Mouse (Mus musculus): ENCODE measurements around the gene Simc1.
A peak's percentile ranks its signal among the peaks of the same experiment; 100 is the strongest.

Gene Simc1

DNA sequence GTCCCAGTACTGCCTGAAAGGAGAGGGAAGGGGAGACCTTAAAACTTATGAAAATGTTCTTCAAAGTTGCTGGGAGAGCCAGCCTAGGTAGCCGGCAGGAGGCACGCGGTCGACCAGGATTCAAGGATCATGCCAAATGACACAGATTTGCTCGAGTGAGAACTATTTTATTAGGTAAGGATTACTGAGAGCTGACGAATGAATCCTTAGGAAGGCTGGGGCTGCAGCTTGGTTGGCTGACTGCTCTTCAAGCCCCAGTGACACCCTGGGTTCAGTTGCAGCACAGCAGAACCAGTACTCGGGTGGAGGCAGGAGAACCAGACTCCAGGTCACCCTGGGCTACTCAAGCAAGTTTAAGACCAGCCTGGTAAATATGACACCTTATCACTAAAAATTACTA is 44.5 kb downstream of the Simc1 start:
- DNase-seq (ENCODE audit: low spot score), result no peak

DNA sequence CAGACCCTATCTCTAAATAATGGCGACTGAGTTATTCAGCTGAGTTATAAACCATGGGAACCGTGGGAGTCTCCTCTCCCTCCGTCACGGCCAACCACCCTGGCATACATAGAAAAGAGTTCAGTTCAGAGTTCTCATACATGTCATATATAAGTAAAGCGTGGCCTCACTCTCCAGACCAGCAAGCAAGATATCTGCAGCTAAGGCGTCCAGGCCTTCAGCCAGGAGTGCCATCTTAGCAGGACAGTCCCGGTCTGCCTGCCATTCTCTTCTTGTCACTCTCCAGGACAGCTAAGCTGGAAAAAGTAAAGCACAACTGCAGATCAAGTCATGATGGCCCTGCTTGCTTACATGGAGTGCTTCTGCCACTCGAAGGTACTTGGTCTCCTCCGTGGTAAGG is 52.6 kb downstream of the Simc1 start:
- no peak for DNase-seq (ENCODE audit: low spot score)

DNA sequence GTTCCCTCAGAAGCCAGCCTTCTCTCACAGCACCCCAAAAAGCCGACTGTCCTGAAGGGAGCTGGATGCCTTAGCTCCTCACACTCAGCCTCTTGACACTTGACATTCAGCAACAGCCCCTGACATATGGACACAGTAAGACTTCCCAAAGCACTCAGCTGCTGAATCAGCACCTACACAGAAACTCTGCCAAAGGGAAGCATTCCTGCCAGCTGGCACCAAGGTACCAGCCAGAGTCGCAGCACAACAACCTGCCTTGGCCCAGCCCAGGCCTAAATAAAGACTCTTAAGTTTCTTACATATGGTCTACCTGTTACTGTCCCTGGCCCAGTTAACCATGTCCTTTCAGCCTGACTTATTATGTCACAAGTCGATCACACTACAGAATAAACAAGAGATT is 53.2 kb downstream of the Simc1 start:
- no peak for DNase-seq (ENCODE audit: low spot score)

DNA sequence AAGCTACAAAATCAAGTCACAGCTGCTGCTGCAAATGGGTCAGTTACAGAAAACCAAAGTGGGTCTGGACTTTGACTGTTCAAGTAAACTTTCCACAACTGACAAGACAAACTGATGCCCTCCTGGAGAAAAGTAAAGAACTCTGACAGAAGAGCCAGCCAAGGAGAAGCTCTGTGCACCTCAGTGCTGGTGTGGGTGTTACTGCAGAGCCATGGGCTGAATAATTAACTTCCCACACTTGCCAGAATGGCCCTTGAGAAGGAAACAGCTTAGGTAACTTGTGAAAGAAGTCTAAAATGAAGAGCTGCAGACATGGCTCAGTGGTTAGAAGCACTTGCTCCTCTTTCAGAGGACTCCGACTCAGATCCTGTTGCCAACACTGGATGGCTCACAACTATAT is 54.1 kb downstream of the Simc1 start:
- DNase-seq (ENCODE audit: low spot score), result no peak

DNA sequence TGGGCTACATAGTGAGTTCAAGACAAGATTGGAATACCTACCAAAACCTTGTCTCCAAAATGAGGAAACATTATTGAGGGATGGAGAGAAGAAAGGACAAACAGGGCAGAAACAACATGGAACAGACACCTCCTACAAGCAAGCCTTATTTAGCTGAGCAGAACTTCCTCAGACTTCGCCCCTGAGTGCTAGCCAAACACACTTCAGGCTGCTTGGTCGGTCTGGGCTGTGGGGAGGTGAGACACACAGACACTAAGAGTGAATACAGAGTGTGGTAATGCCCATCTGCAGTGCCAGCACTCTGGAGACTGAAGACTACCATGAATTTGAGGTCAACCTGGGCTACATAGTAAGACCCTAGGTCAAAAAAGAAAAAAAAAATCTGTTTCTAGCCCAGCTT is 56.1 kb downstream of the Simc1 start:
- DNase-seq (ENCODE audit: low spot score), result no peak

DNA sequence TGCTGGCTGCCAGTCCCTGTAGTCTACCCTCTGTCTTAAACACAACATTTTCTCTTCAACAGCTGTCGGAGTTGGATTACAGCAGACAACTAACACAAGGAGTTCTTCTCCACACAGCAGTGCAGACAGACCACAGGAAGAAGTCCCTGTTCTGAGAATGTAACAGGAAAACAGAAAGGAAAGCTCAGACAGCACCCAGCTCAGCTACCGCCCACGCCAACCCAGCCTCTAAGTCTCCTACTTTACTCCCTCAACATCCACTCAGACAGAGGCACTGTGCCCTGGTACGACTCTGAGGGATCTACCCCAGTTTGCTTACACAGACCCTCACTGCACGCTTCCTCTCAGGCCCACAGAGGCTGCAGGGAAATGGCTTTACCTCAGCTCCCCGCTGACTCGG is 57.0 kb downstream of the Simc1 start:
- no peak for DNase-seq (ENCODE audit: low spot score)

DNA sequence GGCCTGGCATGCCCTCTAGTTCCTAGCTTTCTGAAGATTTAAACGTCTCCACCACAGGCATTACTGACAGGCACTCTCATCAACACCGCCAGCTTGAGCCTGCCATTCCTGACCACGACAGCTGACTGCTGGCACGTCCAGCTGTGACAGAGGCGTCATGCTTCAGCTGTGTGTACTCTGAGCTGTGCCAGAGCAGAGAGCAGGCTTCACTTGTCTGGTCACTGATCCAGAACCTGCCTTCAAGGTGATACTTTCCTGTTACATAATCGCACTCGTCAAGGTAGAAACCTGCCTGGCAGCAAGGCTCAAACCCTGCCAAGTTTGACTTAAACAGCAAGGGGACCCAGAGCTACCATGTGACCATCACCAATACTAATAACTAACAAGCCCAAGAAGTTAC is 59.0 kb downstream of the Simc1 start:
- DNase-seq (ENCODE audit: low spot score), result no peak

DNA sequence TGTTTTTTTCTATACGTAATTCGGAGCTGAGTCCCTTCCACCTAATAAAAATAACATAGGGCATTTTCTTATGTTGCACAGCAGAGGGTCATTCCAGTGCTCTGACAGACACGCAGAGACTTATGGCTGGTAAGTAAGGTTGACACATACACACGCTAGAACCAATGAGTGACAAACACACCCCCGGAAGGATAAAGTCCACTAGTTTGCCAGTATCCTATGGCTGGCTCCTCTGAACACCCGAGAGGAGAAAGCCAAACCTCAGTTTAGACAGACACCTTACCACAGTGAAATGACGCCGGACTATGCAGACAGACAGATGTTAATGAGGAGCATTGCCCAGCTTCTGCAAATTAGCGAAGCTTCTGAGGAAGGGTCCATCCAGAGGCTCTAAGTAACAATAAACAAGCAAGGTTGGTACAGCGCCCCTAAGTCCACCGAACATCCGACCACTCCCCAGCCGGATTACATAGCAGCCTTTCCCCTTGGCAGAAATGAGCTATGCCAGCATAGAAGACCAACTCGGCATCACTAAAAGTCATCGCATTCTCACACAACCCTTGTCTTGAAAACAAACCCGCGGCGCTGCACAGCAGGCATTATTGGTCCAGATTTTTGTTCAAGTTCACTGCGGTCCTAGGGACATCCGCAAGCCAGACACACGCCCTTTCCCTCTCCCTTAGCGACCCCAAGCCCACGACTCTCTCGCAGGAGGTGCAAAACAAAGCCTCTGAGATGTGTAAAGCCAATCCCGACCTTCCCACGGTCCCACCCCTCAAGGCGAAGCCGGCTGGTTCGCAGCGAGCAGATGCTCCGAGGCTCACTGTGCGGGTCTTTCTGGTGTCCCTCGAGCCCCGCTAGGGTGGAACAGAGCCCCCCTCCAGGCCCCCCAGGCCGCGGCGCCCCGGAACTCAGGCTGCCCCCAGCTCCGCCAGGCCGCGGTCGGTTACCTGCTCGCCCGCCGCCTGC is 60.9 kb downstream of the Simc1 start:
- DNase-seq (ENCODE audit: low spot score), result peak; percentile 15

DNA sequence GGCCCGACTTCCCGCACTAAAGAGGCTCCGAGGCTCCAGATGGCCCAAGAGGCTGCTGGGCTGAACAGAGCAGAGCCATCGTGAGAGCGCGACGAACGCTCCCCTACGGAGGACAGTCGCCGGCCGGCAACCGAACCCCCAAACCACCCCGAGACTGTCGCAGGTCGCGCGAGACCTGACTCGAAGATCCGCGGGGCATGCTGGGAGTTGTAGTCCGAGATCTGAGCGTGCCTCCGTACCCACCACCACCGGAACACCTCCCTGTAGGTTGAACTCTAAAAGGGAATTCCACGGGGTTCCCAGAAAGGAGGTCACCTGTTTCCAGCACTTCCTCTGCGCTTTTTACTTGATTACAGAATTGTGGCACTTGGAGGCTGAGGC is 61.6 kb downstream of the Simc1 start, which contains the start of gene 4833439L19Rik:
4833439L19Rik (minus strand) TSS at position 235 of the 381 bp plus-strand sequence.
- peak; percentile 96 for DNase-seq (ENCODE audit: low spot score)

DNA sequence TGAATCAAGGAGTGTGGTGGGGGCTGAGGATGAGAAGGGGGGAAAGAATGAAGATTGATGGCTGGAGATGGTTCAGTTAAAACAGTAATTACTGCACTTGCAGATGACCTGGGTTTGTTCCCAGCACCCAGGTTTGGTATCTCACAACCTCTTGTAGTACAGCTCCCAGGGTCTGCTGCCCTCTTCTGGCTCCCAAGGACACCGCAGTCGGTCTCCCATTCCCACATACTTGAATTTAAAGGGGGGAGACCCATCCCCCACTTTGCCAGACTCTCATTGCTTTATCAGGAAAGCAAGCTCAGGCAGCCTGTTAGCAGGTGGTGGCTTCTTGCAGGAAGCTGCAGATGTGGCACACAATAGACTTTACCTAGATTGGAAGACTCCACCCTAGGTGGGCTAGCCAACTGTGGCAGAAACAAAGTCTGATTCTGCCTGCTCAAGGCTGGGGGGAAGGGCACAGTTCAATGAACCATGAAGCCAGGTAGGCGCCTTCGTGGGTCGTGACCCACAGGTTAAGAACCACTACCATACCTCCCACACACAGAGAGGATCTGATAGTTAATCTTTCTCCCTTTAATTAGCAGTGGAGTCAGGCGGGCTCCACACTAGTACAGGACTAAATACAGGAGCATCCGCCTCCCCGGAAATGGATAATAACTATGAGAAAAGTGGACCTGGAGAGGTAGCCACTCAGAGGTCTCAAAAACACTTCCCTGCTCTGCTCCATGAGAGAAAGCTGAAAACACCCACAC is 62.2 kb downstream of the Simc1 start:
- peak; percentile 61 for DNase-seq (ENCODE audit: low spot score)

DNA sequence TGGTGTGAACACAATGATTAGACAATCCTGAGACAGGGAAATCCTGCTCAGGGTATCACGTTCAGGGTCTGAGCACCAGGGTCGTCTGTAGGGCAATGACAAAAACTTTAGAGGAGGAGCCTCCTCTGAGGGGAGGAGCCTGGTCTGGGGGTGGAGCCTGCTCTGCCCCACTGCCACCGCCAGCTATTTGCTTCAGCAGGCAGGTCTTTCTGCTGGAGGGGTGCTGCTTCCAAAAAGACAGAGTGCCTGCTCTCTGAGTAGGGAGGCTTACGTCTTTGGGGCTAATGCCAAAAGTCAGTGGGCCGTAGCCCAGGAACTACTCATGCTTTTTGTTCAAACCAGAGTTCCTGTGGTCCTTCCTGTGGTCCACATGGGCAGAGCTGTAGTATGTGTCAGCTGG is 64.8 kb downstream of the Simc1 start:
- no peak for DNase-seq (ENCODE audit: low spot score)

DNA sequence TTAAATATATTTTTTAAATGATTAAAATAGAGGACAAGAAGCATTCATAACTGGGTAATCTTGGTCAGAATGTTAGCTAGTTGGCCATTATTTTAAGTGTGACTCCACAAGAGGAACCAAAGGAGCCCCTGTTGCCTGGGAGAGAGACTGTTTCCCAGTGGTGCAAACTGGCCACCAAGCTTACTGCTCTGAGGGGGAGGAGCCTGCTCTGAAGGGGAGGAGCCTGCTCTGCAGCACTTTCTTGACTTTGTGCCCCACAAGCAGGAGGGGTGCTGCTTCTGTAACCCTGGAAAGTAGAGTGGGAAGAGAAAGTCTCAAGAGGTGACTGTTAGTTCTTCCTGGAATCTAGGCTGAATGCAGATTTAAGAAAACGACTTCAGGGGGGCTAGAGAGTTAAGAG is 65.7 kb downstream of the Simc1 start:
- DNase-seq (ENCODE audit: low spot score), result no peak

DNA sequence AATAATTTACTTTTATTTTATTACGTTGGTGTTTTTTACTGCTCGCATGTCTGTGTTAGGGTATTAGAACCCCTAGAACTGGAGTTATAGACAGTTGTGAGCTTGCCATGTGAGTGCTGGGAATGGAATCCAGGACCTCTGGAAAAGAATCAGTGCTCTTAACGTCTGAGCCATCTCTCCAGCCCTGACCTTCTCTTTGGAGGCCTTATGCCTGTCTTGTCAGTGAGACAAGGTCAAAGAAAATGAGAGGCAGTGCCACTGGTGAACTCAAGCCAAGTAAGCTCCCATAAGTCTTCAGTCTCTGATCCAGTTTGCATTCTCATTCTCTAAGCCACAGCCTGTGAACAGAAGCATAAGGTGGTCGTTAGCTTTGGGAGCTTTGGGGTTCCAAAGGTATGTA is 67.2 kb downstream of the Simc1 start:
- DNase-seq (ENCODE audit: low spot score), result no peak

DNA sequence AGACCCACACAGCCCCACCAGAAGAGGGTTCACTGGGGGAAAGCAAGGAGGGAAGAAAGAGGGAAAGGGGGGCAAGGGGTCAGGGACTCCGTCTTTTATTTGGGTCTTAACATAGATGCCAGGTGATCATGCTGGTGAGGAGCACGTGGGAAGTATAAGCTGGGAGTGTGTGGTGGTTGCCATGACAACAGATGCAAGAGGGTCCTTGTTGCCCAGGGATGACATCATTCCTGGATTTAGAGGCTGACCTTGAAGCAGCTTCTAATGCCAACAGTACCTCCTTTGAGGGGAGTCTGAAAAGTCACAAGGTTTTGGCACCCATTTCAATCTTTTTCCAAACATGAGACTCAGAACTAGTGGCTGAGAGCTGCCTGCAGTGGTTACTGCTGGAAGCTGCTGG is 68.1 kb downstream of the Simc1 start:
- no peak for DNase-seq (ENCODE audit: low spot score)

DNA sequence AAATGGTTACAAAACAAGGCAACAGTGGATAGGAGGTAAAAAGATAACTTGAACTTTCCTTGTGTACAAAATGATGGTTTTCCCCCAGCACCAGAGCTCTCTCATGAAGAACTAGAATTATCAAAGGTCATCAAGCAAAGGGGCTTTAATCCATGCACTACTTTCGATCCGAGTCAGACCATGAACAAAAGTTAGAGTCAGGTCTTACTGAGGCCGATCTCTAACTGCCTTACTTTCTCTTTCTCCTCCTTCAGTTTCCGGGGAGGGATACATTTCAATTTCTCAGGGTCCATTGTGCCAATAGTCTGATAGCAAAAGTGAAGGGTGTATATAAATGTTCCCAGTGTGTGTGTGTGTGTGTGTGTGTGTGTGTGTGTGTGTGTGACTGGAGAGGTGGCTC is 69.0 kb downstream of the Simc1 start:
- DNase-seq (ENCODE audit: low spot score), result no peak

DNA sequence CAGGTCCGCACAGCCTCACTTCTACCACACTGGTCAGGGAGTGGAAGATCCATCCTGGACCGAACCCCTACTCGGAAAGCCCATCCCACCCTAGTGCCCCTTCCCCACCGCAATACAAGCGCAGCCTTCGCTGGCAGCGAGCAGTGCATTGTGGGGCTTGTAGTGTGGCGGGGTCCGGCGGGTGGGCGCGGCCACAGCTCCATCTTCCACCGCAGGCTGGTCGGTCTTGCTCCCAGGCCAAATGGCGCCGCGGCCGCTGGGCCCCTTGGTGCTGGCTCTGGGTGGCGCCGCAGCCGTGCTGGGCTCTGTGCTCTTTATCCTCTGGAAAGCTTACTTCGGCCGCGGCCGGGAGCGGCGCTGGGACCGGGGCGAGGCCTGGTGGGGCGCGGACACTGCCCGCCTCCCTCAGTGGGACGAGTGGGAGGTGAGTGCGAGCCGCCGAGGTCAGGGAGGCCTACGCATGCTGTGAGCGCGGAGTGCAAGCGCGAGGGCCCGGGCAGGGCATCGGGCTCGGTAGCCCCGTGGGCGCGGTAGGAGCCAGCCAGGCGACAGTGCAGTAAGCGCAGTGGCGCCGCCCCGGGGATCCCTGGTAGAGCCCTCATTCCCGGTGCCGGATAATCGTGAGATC is 71.4 kb downstream of the Simc1 start, which contains the start of gene Arl10:
Arl10 (plus strand) TSS at position 162 of the 628 bp plus-strand sequence.
- peak; percentile 75 for DNase-seq (ENCODE audit: low spot score)

DNA sequence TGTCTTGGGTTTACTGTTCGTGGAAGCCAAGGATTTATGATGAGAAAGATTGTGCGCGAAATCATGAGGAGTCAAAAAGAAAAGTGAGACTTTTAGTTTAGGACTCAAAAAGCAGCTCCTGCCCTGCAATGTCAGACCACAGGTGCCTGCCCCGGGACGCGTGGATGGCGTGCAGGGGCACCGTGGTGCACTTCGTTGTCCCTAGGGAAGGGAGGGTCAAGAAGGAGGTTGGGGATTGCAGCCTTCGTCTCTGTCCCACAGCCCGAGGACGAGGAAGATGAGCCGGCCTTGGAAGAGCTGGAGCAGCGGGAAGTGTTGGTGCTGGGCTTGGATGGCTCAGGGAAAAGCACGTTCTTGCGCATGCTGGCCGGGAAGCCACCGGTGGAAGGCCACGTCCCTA is 71.9 kb downstream of the Simc1 start:
- no peak for DNase-seq (ENCODE audit: low spot score)

DNA sequence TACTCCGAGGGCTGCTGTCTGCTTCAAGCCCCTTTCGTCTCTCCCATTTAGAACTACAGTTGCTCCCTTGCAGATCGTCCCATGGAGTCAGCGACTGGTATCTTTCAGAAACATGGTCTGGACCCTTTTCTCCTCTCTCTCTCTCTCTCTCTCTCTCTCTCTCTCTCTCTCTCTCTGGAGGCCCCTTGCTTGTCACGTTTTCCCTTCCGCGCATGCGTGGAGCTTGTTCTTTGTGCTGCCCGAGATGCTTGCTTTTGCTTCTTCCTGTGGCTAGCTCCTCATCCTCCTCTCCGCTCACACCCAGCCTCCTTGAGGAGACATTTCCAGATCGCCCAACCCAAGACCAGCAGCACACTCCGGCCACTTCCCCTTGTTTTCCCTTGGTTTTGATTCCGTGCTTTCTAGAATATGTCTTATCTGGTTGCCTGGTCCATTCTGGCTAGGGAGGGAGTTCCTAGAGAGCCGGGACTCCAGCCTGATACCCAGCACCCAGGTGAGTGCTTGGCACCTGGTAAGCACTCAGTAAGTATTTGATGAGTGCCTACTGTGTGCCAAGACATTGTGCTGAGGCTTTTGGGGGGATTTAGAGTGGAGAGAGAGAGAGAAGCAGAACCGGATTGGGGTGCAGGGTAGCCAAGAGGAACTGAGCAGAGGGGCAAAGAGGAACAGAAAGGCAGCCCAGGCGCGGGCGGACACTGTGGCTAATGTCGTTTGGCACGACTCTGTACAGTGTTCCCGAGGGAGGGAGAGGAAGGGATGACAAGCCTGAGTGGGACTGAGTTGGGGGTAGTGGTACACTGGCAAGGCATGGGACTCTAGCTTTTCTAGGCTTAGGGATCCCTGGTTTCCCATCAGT is 74.3 kb downstream of the Simc1 start:
- DNase-seq (ENCODE audit: low spot score), result no peak

DNA sequence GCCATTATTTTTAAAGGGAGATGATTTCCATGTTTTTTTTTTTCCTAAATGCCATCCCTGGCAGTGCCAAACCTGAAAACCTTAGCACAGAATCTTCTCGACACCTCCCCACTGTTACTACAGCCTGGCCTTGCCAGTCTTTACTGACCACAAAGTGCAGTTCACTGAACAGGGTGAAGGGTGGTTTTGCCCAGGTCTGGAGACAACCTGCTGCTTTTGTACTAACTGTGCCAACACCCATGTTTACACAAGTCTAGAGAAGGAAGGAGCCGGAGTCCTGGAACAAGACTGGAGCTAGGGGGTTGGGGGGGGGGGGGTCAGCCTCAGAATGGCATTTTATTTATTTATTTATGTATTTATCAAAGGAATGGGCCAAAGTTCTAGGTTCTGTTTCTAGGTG is 77.8 kb downstream of the Simc1 start:
- no peak for DNase-seq (ENCODE audit: low spot score)

DNA sequence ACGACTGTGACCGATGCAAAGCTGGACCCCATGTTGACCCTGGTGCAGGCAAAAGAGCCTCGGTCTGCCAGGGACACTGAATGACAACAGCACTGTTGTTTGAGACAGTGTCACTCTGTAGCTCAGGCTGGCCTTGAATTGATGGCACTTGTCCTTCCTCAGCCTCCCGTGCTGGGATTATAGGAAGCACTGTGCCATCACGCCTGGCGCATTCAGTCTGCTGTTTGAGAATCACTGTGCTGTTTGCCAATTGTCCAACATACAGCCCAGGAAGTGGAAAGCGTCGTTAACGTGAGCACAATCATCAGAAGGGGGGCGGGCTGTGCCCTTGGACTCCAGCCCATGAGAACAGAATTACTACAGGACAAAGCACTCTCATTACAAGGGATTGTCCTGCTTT is 78.5 kb downstream of the Simc1 start:
- DNase-seq (ENCODE audit: low spot score), result no peak

DNA sequence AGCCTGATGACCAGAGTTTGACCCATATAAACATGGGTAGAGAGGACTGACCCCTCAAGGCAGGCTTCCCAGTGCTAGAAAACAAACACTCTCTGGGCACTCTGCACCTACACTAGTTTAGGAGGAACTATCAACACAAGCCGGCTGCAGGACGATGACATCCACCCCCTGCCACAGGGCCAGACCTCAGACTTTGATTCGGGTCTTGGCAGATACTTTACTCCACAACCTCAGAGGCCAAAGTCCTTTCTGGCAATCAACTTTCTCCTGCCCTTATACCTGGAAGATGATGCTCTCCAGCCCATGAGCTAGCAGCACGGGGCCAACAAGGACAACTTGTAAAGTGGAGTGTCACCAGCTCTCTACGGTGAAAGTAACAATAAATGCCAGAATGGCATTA is 79.3 kb downstream of the Simc1 start:
- DNase-seq (ENCODE audit: low spot score), result no peak

DNA sequence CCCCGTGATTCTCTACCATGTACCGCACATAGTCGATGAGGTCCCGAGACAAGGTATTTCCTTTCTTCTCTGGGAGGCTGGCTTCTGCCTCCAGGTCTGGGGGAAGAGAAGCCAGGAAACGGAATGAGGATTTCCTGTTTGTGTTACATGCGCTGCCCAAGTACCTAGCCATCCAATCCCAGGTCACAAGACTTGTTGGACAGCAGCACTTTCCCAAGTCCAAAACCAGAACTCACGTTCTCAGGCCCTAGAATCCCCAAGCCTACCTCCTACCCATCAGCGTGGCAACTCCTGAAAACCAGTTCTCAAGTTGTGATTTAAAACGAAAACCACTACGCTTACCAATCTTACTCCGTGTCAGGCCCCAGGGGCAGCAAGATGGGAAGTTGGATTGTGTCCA is 82.3 kb downstream of the Simc1 start:
- no peak for DNase-seq (ENCODE audit: low spot score)
